Mouse (Mus musculus): Measurements from ENCODE around the gene Fgf15.
"Not testable (repeated sequence)": the region's sequence is repeated elsewhere in the genome, so short reads cannot be mapped to it uniquely, and the experiment has no call there.

Fgf15 gene

GRCm38 (mm10) chr7:144891863-144892262, 4.5 kb upstream of the Fgf15 start:
- DNase-seq: no peak

GRCm38 (mm10) chr7:144892322-144892721, 4.0 kb upstream of the Fgf15 start:
- no peak for DNase-seq

- DNase-seq: peak; percentile 62
These were observed 2.1 kb upstream of the Fgf15 start for GRCm38 (mm10) chr7:144894191-144894590.

GRCm38 (mm10) chr7:144894706-144895105, 1.6 kb upstream of the Fgf15 start:
- no peak for DNase-seq

- DNase-seq: peak; percentile 85
These were observed 823 bp upstream of the Fgf15 start for GRCm38 (mm10) chr7:144895305-144896111.

- DNase-seq: no peak
These were observed 2.2 kb downstream of the Fgf15 start for GRCm38 (mm10) chr7:144898506-144898905.

GRCm38 (mm10) chr7:144905514-144905913, 9.2 kb downstream of the Fgf15 start:
- DNase-seq: not testable (repeated sequence)

- DNase-seq: peak; percentile 51
These were observed 10.5 kb downstream of the Fgf15 start for GRCm38 (mm10) chr7:144906708-144907397.

GRCm38 (mm10) chr7:144907793-144908192, 11.5 kb downstream of the Fgf15 start:
- no peak for DNase-seq

GRCm38 (mm10) chr7:144908705-144909104, 12.4 kb downstream of the Fgf15 start:
- DNase-seq: no peak

- DNase-seq: no peak
These were observed 14.8 kb downstream of the Fgf15 start for GRCm38 (mm10) chr7:144911121-144911520.

- DNase-seq: no peak
These were observed 16.6 kb downstream of the Fgf15 start for GRCm38 (mm10) chr7:144912897-144913296.

- peak; percentile 36 for DNase-seq
These were observed 18.1 kb downstream of the Fgf15 start for GRCm38 (mm10) chr7:144914296-144914947.

- peak; percentile 93 for DNase-seq
These were observed 18.8 kb downstream of the Fgf15 start, which contains the start of gene LTO1 for GRCm38 (mm10) chr7:144914948-144915750. LTO1 (plus strand) TSS chr7:144915100.

GRCm38 (mm10) chr7:144918823-144919222, 22.5 kb downstream of the Fgf15 start:
- no peak for DNase-seq

GRCm38 (mm10) chr7:144927591-144927990, 31.3 kb downstream of the Fgf15 start:
- peak; percentile 20 for DNase-seq

GRCm38 (mm10) chr7:144928009-144928888, 31.9 kb downstream of the Fgf15 start:
- no peak for DNase-seq

GRCm38 (mm10) chr7:144928889-144929210, 32.5 kb downstream of the Fgf15 start:
- no peak for DNase-seq

GRCm38 (mm10) chr7:144929506-144929905, 33.2 kb downstream of the Fgf15 start:
- peak; percentile 25 for DNase-seq

GRCm38 (mm10) chr7:144929931-144930330, 33.6 kb downstream of the Fgf15 start:
- DNase-seq: no peak

GRCm38 (mm10) chr7:144931778-144932177, 35.4 kb downstream of the Fgf15 start:
- DNase-seq: peak; percentile 65

Measured in lung, postnatal 36 days (tissue).